Mouse (Mus musculus) hindbrain, embryonic 11.5 days (tissue): ENCODE results near the gene Zfp51. TPM values are rescaled to one million over a fixed set of nuclear protein-coding genes. Genes with fewer than 3 reads are reported as not detected.
"Not testable (repeated sequence)": the region's sequence is repeated elsewhere in the genome, so short reads cannot be mapped to it uniquely, and the experiment has no call there.

Experiments
- ATAC-seq: fragments of 200-750 bp; cut with Nextera tagmentation; 2 replicates; pipeline ENCODE4 v1.8.0; 2017; ENCODE audit warnings: mild to moderate bottlenecking, moderate TSS enrichment, moderate library complexity; ENCODE audit not compliant: low FRiP score
- DNase-seq: peaks from one replicate; pipeline ENCODE4 v3.0.0-alpha.2; 2015; ENCODE audit warnings: low spot score
- H3K27ac ChIP-seq: fragments of 300-500 bp; sonication (generic); 2 replicates; pipeline ENCODE4 v1.5.1; 2014; ENCODE audit warnings: mild to moderate bottlenecking, low read depth, low read length
- H3K27me3 ChIP-seq: fragments of 300-500 bp; sonication (generic); 2 replicates; pipeline ENCODE4 v1.6.1; 2014; ENCODE audit warnings: mild to moderate bottlenecking, low read length, moderate library complexity, mixed read lengths; ENCODE audit not compliant: control insufficient read depth, insufficient read depth
- H3K36me3 ChIP-seq: fragments of 300-500 bp; sonication (generic); 2 replicates; pipeline ENCODE4 v1.6.1; 2014; ENCODE audit warnings: mild to moderate bottlenecking, low read length, moderate library complexity, mixed read lengths; ENCODE audit not compliant: control insufficient read depth, insufficient read depth
- H3K4me1 ChIP-seq: fragments of 300-500 bp; sonication (generic); replicated peaks from 2 replicates; pipeline ENCODE4 v1.6.1; 2014; ENCODE audit warnings: low read length, mixed read lengths; ENCODE audit not compliant: control insufficient read depth, insufficient read depth
- H3K4me2 ChIP-seq: fragments of 300-500 bp; sonication (generic); replicated peaks from 2 replicates; pipeline ENCODE4 v1.6.1; 2014; ENCODE audit warnings: mild to moderate bottlenecking, low read depth, low read length
- H3K4me3 ChIP-seq: fragments of 300-500 bp; sonication (generic); 2 replicates; pipeline ENCODE4 v1.5.1; 2014; ENCODE audit warnings: low read depth, low read length
- H3K9ac ChIP-seq: fragments of 300-500 bp; sonication (generic); 2 replicates; pipeline ENCODE4 v1.6.1; 2014; ENCODE audit warnings: low read depth, low read length
- H3K9me3 ChIP-seq: fragments of 300-500 bp; sonication (generic); 2 replicates; pipeline ENCODE4 v1.6.1; 2016; ENCODE audit warnings: low read length; ENCODE audit not compliant: control insufficient read depth
- WGBS: fragments of 180-500 bp; shearing (Covaris S2); extraction: QIAGEN DNeasy Blood & Tissue Kit; methylation state at CpG from one replicate; pipeline ENCODE4 v1.1.7; 2014; 5-methylcytosine and 5-hydroxymethylcytosine counted together
- polyA plus RNA-seq: library from polyadenylated mRNA; unstranded; fragments of >200 nt; fragmentation: Nextera tagmentation; extraction: Ambion mirVana; gene quantifications from 2 replicates; pipeline ENCODE4 v1.2.1, GENCODE M21; 2014

The Zfp51 gene
- polyA plus RNA-seq, 1 experiment from 2014 or later = 16.4 TPM

GRCm38 (mm10) chr17:21473362-21474190, 23.4 kb downstream of the Zfp51 start:
- ATAC-seq (no peak; the same call in 1 of the 2 replicates), DNase-seq (peak; percentile 25)
- Histone ChIP-seq H3K4me2 (no peak overlapping the region), H3K27me3 (no peaks in the 10 kb centered on the region), H3K4me3 (no peak overlapping the region), H3K9ac (no peak overlapping the region), H3K9me3 (no peaks in the 10 kb centered on the region), H3K4me1 (no peaks in the 10 kb centered on the region), H3K27ac (no peak overlapping the region), H3K36me3 (no peaks in the 10 kb centered on the region)
- WGBS = 33% methylated on average over 14 of the region's 14 CpGs

DNA sequence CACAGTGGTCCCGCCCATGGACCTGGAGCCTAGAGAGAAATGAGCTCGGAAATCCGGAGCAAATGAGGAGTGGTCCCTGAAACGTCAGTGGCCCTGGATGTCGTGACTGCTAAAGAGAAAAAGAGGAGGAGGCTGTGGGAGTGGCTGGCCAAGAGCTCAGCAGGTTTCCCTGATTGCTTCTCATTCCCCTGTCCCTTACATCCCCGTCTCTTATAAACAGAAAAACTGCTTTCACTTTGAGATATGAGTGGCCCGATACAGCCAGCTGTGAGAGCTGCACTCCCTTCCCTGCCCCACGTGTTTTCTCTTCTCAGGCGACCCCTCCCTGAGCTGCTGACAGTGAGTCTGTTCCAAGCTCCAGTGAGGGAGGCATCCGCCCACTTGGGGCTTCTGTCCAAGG, 24.6 kb downstream of the Zfp51 start:
- not testable (repeated sequence) for H3K4me2 ChIP-seq, H3K27ac ChIP-seq, H3K4me1 ChIP-seq, H3K9me3 ChIP-seq, H3K9ac ChIP-seq, H3K4me3 ChIP-seq, ATAC-seq, DNase-seq, H3K27me3 ChIP-seq, H3K36me3 ChIP-seq
- WGBS = 26% methylated on average over 7 of the region's 10 CpGs

DNA sequence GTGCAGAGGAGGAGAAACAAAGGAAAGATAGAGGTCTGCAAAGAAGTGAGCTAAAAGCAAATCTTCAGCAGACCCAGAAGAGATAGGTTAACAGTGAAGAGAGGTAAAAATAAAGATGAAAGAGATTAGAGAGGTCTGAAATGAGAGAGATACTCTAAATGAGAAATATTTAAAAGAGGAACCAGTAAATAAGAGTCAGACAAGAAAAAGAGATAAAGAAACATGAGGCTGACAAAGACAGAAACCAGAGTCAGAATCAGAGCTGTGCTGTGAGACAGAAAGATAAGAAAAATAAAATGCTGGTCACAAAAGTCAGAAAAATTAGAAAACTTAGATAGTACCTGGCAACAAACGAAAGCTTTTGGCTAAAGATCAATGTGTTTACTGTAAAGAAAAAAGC, 25.1 kb downstream of the Zfp51 start:
- not testable (repeated sequence) for H3K9me3 ChIP-seq, H3K36me3 ChIP-seq, H3K27ac ChIP-seq, H3K4me1 ChIP-seq, H3K9ac ChIP-seq, DNase-seq, H3K4me2 ChIP-seq, H3K4me3 ChIP-seq, ATAC-seq, H3K27me3 ChIP-seq
- 100% methylated on average over 1 of the region's 1 CpGs for WGBS

GRCm38 (mm10) chr17:21476351-21476750, 26.2 kb downstream of the Zfp51 start:
- not testable (repeated sequence) for ATAC-seq, H3K4me3 ChIP-seq, H3K27me3 ChIP-seq, DNase-seq, H3K9me3 ChIP-seq, H3K4me2 ChIP-seq, H3K27ac ChIP-seq, H3K9ac ChIP-seq, H3K4me1 ChIP-seq, H3K36me3 ChIP-seq
- 96% methylated on average over 4 of the region's 9 CpGs for WGBS

DNA sequence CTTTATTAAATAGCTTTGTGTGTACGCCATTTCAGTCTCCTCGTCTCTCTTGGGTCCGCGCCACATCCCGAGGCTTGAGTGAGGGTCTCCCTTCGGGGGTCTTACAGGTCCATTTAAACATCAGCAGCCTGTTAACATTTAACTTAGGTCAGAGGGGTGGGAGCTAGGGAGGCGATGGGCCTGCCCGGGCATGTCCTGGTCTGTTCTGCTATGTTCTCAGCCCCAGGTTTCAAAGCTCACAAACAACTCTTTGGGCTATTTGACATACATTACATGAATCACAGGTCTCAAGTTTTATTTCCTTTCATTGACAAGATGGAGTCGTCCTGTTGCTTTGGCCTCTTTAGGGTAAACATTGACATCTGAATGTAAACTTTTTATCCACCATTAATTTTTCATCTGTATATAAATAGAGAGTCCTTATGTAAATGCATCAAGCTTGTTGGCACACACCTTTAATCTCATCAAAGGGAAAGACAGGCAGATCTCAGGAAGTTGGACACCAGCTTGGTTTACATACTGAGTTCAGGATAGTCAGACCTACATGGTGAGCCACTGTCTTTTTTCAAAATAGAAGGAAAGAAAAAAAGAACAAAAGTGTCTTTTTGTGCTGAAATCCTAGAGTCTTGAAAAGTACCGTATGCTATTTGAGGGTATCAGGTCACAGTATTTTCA, 28.1 kb downstream of the Zfp51 start:
- not testable (repeated sequence) for DNase-seq, H3K4me1 ChIP-seq, H3K36me3 ChIP-seq, H3K27ac ChIP-seq, H3K4me3 ChIP-seq, H3K9ac ChIP-seq, H3K27me3 ChIP-seq, H3K9me3 ChIP-seq, ATAC-seq, H3K4me2 ChIP-seq
- WGBS = 77% methylated on average over 7 of the region's 10 CpGs

DNA sequence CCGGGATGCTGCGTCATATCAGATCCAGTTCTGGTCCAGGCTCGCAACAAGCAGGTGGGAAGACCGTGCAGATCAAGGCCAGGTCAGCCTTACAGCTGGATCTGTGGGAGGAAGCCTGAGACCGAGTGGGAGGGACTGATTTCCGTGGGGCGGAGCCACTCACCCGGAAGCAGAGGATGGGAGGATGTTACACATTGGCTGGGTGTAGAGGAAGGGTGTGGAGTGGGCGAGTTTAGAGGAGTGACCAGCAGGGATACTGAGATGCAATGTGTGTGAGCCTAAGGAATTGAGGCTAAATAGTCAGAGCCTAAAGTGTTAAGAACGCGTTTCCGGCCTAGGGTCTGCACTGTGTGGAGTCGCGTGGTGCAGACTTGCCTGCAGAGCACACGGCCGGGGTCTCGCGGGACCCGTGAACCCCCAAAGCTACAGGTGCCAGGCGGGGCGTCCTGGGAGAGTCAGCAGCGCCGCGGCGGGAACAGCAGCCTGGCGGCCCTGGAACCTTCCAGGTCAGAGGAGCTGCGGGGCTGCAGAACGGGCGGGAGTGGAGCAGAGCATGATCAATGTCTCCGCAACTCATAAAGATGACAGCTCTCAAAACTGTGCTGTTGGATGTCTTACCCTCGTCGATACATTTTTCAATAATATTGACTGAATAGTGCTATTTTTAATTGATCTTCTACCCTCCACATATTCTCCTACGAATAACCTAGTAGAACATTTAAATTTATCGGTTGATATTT, 38.8 kb downstream of the Zfp51 start, which contains the start of gene Zfp53:
Gene Zfp53, plus strand, starts transcription at position 239 of the 740 bp plus-strand sequence.
- Histone ChIP-seq H3K9me3 (no peaks in the 10 kb centered on the region), H3K36me3 (no peaks in the 10 kb centered on the region), H3K4me3 (peak within 1 kb of the TSS; percentile 74), H3K9ac (peak within 1 kb of the TSS; percentile 68), H3K27ac (no peak within 1 kb of the TSS), H3K4me1 (no peaks in the 10 kb centered on the region), H3K27me3 (no peaks in the 10 kb centered on the region), H3K4me2 (peak within 1 kb of the TSS; percentile 81)
- WGBS = 1% methylated on average over 34 of the region's 34 CpGs
- DNase-seq (peak; percentile 79), ATAC-seq (peak; percentile 99)

DNA sequence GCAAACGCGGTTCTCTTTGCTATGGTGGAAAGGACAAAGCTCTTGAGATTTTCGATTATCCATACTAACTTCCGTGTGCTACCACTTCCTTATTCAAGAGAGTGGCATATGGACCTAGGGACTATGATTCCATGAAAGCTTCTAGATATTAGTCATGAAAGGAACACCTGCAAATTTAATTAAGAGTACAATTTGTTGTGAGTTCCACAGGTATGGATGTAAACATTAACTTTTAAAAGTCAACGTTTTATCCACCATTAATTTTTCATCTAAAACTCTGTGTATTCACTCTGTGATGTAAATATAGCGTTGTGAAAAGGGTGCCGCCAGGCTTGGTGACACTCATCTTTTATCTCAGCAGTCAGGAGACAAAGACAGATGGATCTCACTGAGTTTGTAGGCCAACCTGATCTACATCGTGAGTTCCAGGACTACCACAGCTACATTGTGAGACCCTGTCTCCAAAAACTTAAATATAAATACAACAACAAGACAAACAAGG, 39.4 kb downstream of the Zfp51 start:
- no peaks in the 10 kb centered on the region for H3K9me3 ChIP-seq
- peak overlapping the region; percentile 68 for H3K9ac ChIP-seq
- no peaks in the 10 kb centered on the region for H3K27me3 ChIP-seq
- H3K4me2 ChIP-seq = peak overlapping the region; percentile 81
- H3K4me3 ChIP-seq = peak overlapping the region; percentile 74
- H3K27ac ChIP-seq = no peak overlapping the region
- DNase-seq (peak; percentile 14), ATAC-seq (peak; percentile 11; the same call in 1 of the 2 replicates)
- H3K4me1 ChIP-seq = no peaks in the 10 kb centered on the region
- H3K36me3 ChIP-seq = no peaks in the 10 kb centered on the region
- WGBS = 20% methylated on average over 8 of the region's 8 CpGs

- no peak overlapping the region for H3K4me2 ChIP-seq
- no peak overlapping the region for H3K27ac ChIP-seq
- no peaks in the 10 kb centered on the region for H3K27me3 ChIP-seq
- no peaks in the 10 kb centered on the region for H3K36me3 ChIP-seq
- H3K9ac ChIP-seq = no peak overlapping the region
- ATAC-seq (no peak), DNase-seq (no peak)
- no peak overlapping the region for H3K4me3 ChIP-seq
- 96% methylated on average over 1 of the region's 1 CpGs for WGBS
- no peaks in the 10 kb centered on the region for H3K4me1 ChIP-seq
- no peaks in the 10 kb centered on the region for H3K9me3 ChIP-seq
Observed at GRCm38 (mm10) chr17:21501365-21501764, 51.2 kb downstream of the Zfp51 start.
